Mouse (Mus musculus): Measurements from ENCODE around the gene Gm27021. TPM values are rescaled to one million over a fixed set of nuclear protein-coding genes. Genes with fewer than 3 reads are reported as not detected.

Gm27021 gene
- polyA plus RNA-seq, 1 experiment from 2014 or later: 3.2 TPM

GRCm38 (mm10) chr8:120619235-120620180 is 48.4 kb downstream of the Gm27021 start:
- Histone ChIP-seq H3K4me2 (replicated peaks) (no peak overlapping the region), H3K9ac (no peak overlapping the region), H3K36me3 (no peaks in the 10 kb centered on the region), H3K27ac (0 out of 2 replicates have a peak overlapping the region, but pooled peaks have one; percentile 32), H3K4me1 (peaks cover 28% of the 10 kb centered on the region), H3K4me3 (no peak overlapping the region), H3K9me3 (no peaks in the 10 kb centered on the region), H3K27me3 (no peaks in the 10 kb centered on the region)
- ATAC-seq (ENCODE audit: insufficient number of reproducible peaks, insufficient read depth, low FRiP score, low TSS enrichment): no peak
- 72% methylated on average over 11 of the region's 11 CpGs for WGBS

GRCm38 (mm10) chr8:120618110-120618509 is 49.8 kb downstream of the Gm27021 start:
- Histone ChIP-seq H3K4me1 (peaks cover 28% of the 10 kb centered on the region), H3K9me3 (no peaks in the 10 kb centered on the region), H3K36me3 (no peaks in the 10 kb centered on the region), H3K4me2 (replicated peaks) (no peak overlapping the region; the same call in 1 of the 2 replicates), H3K4me3 (no peak overlapping the region), H3K27ac (no peak overlapping the region), H3K9ac (no peak overlapping the region), H3K27me3 (no peaks in the 10 kb centered on the region)
- 0% methylated on average over 6 of the region's 6 CpGs for WGBS
- peak; percentile 12; the same call in 1 of the 2 replicates for ATAC-seq (ENCODE audit: insufficient number of reproducible peaks, insufficient read depth, low FRiP score, low TSS enrichment)

- no peak; the same call in 1 of the 2 replicates for ATAC-seq (ENCODE audit: insufficient number of reproducible peaks, insufficient read depth, low FRiP score, low TSS enrichment)
- no peak overlapping the region for H3K4me2 ChIP-seq (replicated peaks)
- H3K4me1 ChIP-seq: peaks cover 28% of the 10 kb centered on the region
- no peak overlapping the region for H3K4me3 ChIP-seq
- no peaks in the 10 kb centered on the region for H3K27me3 ChIP-seq
- no peak overlapping the region for H3K9ac ChIP-seq
- H3K36me3 ChIP-seq: no peaks in the 10 kb centered on the region
- H3K27ac ChIP-seq: peak overlapping the region; percentile 70
- no peaks in the 10 kb centered on the region for H3K9me3 ChIP-seq
- WGBS: 19% methylated on average over 7 of the region's 8 CpGs
These were observed 50.9 kb downstream of the Gm27021 start for GRCm38 (mm10) chr8:120616663-120617626.

GRCm38 (mm10) chr8:120614491-120614890 is 53.4 kb downstream of the Gm27021 start:
- ATAC-seq (ENCODE audit: insufficient number of reproducible peaks, insufficient read depth, low FRiP score, low TSS enrichment): no peak
- Histone ChIP-seq H3K9ac (no peak overlapping the region), H3K9me3 (no peaks in the 10 kb centered on the region), H3K27me3 (peaks cover 3% of the 10 kb centered on the region), H3K4me3 (no peak overlapping the region), H3K27ac (no peak overlapping the region), H3K4me1 (peaks cover 20% of the 10 kb centered on the region), H3K4me2 (replicated peaks) (no peak overlapping the region), H3K36me3 (no peaks in the 10 kb centered on the region)
- WGBS: 92% methylated on average over 3 of the region's 3 CpGs

GRCm38 (mm10) chr8:120610824-120611223 is 57.1 kb downstream of the Gm27021 start:
- no peaks in the 10 kb centered on the region for H3K36me3 ChIP-seq
- no peak overlapping the region for H3K4me2 ChIP-seq (replicated peaks)
- H3K9me3 ChIP-seq: no peaks in the 10 kb centered on the region
- ATAC-seq (ENCODE audit: insufficient number of reproducible peaks, insufficient read depth, low FRiP score, low TSS enrichment): no peak
- H3K27me3 ChIP-seq: peaks cover 4% of the 10 kb centered on the region
- 89% methylated on average over 6 of the region's 6 CpGs for WGBS
- no peak overlapping the region for H3K9ac ChIP-seq
- H3K4me1 ChIP-seq: peaks cover 4% of the 10 kb centered on the region; the same call in 1 of the 2 replicates
- no peak overlapping the region for H3K27ac ChIP-seq
- H3K4me3 ChIP-seq: no peak overlapping the region

- Histone ChIP-seq H3K27me3 (peaks cover 4% of the 10 kb centered on the region), H3K36me3 (no peaks in the 10 kb centered on the region), H3K4me3 (no peak overlapping the region), H3K9ac (no peak overlapping the region), H3K4me2 (replicated peaks) (no peak overlapping the region), H3K9me3 (no peaks in the 10 kb centered on the region), H3K27ac (no peak overlapping the region), H3K4me1 (0 out of 2 replicates have a peak, but pooled peaks cover 2% of the 10 kb centered on the region)
- whole genome bisulfite sequencing: 9% methylated on average over 7 of the region's 7 CpGs
- no peak for ATAC-seq (ENCODE audit: insufficient number of reproducible peaks, insufficient read depth, low FRiP score, low TSS enrichment)
These were observed 60.0 kb downstream of the Gm27021 start for GRCm38 (mm10) chr8:120607885-120608284.

- no peak overlapping the region for H3K4me2 ChIP-seq (replicated peaks)
These were observed 60.4 kb downstream of the Gm27021 start for GRCm38 (mm10) chr8:120607460-120607859.

GRCm38 (mm10) chr8:120602672-120603071 is 65.2 kb downstream of the Gm27021 start:
- Histone ChIP-seq H3K4me1 (peaks cover 13% of the 10 kb centered on the region; the same call in 1 of the 2 replicates), H3K9ac (no peak overlapping the region), H3K4me2 (replicated peaks) (no peak overlapping the region), H3K9me3 (0 out of 2 replicates have a peak, but pooled peaks cover 3% of the 10 kb centered on the region), H3K36me3 (no peaks in the 10 kb centered on the region), H3K27ac (no peak overlapping the region), H3K4me3 (no peak overlapping the region), H3K27me3 (peaks cover 4% of the 10 kb centered on the region; the same call in 1 of the 2 replicates)
- 27% methylated on average over 6 of the region's 6 CpGs for WGBS
- no peak for ATAC-seq (ENCODE audit: insufficient number of reproducible peaks, insufficient read depth, low FRiP score, low TSS enrichment)

More at GRCm38 (mm10) chr8:120607460-120607859, 60.4 kb downstream of the Gm27021 start:
- H3K4me1 ChIP-seq: peaks cover 6% of the 10 kb centered on the region; the same call in 1 of the 2 replicates
- H3K9me3 ChIP-seq: no peaks in the 10 kb centered on the region
- H3K27ac ChIP-seq: no peak overlapping the region
- H3K36me3 ChIP-seq: no peaks in the 10 kb centered on the region
- WGBS: 85% methylated on average over 9 of the region's 9 CpGs
- H3K4me3 ChIP-seq: no peak overlapping the region
- no peak overlapping the region for H3K9ac ChIP-seq
- ATAC-seq (ENCODE audit: insufficient number of reproducible peaks, insufficient read depth, low FRiP score, low TSS enrichment): no peak
- peaks cover 4% of the 10 kb centered on the region for H3K27me3 ChIP-seq

GRCm38 (mm10) chr8:120599504-120599903 is 68.4 kb downstream of the Gm27021 start:
- no peak for ATAC-seq (ENCODE audit: insufficient number of reproducible peaks, insufficient read depth, low FRiP score, low TSS enrichment)

GRCm38 (mm10) chr8:120598579-120598978 is 69.3 kb downstream of the Gm27021 start:
- Histone ChIP-seq H3K4me2 (replicated peaks) (peak overlapping the region; percentile 34), H3K4me1 (peaks cover 13% of the 10 kb centered on the region; the same call in 1 of the 2 replicates), H3K36me3 (no peaks in the 10 kb centered on the region), H3K4me3 (peak overlapping the region; percentile 2; the same call in 1 of the 2 replicates), H3K27ac (no peak overlapping the region), H3K9me3 (0 out of 2 replicates have a peak, but pooled peaks cover 3% of the 10 kb centered on the region), H3K9ac (no peak overlapping the region), H3K27me3 (peaks cover 4% of the 10 kb centered on the region; the same call in 1 of the 2 replicates)
- 26% methylated on average over 24 of the region's 24 CpGs for WGBS
- ATAC-seq (ENCODE audit: insufficient number of reproducible peaks, insufficient read depth, low FRiP score, low TSS enrichment): no peak

More at GRCm38 (mm10) chr8:120599504-120599903, 68.4 kb downstream of the Gm27021 start:
- WGBS: 56% methylated on average over 7 of the region's 7 CpGs
- no peak overlapping the region for H3K9ac ChIP-seq
- H3K9me3 ChIP-seq: 0 out of 2 replicates have a peak, but pooled peaks cover 3% of the 10 kb centered on the region
- H3K4me2 ChIP-seq (replicated peaks): no peak overlapping the region
- H3K27me3 ChIP-seq: peaks cover 4% of the 10 kb centered on the region; the same call in 1 of the 2 replicates
- no peak overlapping the region for H3K27ac ChIP-seq
- no peak overlapping the region for H3K4me3 ChIP-seq
- H3K4me1 ChIP-seq: peaks cover 13% of the 10 kb centered on the region; the same call in 1 of the 2 replicates
- no peaks in the 10 kb centered on the region for H3K36me3 ChIP-seq

GRCm38 (mm10) chr8:120595963-120596362 is 71.9 kb downstream of the Gm27021 start:
- Histone ChIP-seq H3K27me3 (peaks cover 4% of the 10 kb centered on the region; the same call in 1 of the 2 replicates), H3K36me3 (no peaks in the 10 kb centered on the region), H3K4me3 (no peak overlapping the region), H3K9ac (no peak overlapping the region), H3K4me1 (peaks cover 11% of the 10 kb centered on the region; the same call in 1 of the 2 replicates), H3K27ac (no peak overlapping the region), H3K4me2 (replicated peaks) (no peak overlapping the region), H3K9me3 (no peaks in the 10 kb centered on the region)
- no peak for ATAC-seq (ENCODE audit: insufficient number of reproducible peaks, insufficient read depth, low FRiP score, low TSS enrichment)
- WGBS: 9% methylated on average over 5 of the region's 5 CpGs
